Mouse (Mus musculus): ENCODE measurements at regions not wholly inside any gene's neighbourhood (a gene's known extent, or its start where the extent isn't known, plus 50 kb on each side); places are given as distances from the start of the nearest gene placed in this dataset.

GRCm38 (mm10) chr4:72060605-72061352 is 139.9 kb downstream of the Tle1 start:
- no peak for ATAC-seq (ENCODE audit: low TSS enrichment)

- no peak for ATAC-seq (ENCODE audit: low TSS enrichment)
Measured at GRCm38 (mm10) chr4:72049638-72050454, 150.9 kb downstream of the Tle1 start.

GRCm38 (mm10) chr4:72022152-72022551 is 178.6 kb downstream of the Tle1 start:
- no peak for ATAC-seq (ENCODE audit: low TSS enrichment)

- peak; percentile 94 for ATAC-seq (ENCODE audit: low TSS enrichment)
Measured at GRCm38 (mm10) chr4:72014221-72014850, 186.4 kb downstream of the Tle1 start.

GRCm38 (mm10) chr4:72013583-72013982 is 187.1 kb downstream of the Tle1 start:
- ATAC-seq (ENCODE audit: low TSS enrichment): peak; percentile 79

- no peak for ATAC-seq (ENCODE audit: low TSS enrichment)
Measured at GRCm38 (mm10) chr4:72010316-72010715, 190.4 kb downstream of the Tle1 start.

GRCm38 (mm10) chr4:72005926-72006325 is 194.8 kb downstream of the Tle1 start:
- no peak for ATAC-seq (ENCODE audit: low TSS enrichment)

GRCm38 (mm10) chr4:72001221-72001875 is 199.4 kb downstream of the Tle1 start:
- no peak for ATAC-seq (ENCODE audit: low TSS enrichment)

- ATAC-seq (ENCODE audit: low TSS enrichment): no peak
Measured at GRCm38 (mm10) chr4:71968701-71969100, 210.9 kb upstream of the Gm11232 start.

- peak; percentile 96 for ATAC-seq (ENCODE audit: low TSS enrichment)
Measured at GRCm38 (mm10) chr4:71953441-71953840, 195.7 kb upstream of the Gm11232 start.

- ATAC-seq (ENCODE audit: low TSS enrichment): no peak
Measured at GRCm38 (mm10) chr4:71933240-71933986, 175.6 kb upstream of the Gm11232 start.

- ATAC-seq (ENCODE audit: low TSS enrichment): no peak
Measured at GRCm38 (mm10) chr4:71932818-71933217, 175.1 kb upstream of the Gm11232 start.

- no peak for ATAC-seq (ENCODE audit: low TSS enrichment)
Measured at GRCm38 (mm10) chr4:71911551-71911950, 153.8 kb upstream of the Gm11232 start.

GRCm38 (mm10) chr4:71875651-71876050 is 117.9 kb upstream of the Gm11232 start:
- peak; percentile 97 for ATAC-seq (ENCODE audit: low TSS enrichment)

- peak; percentile 65 for ATAC-seq (ENCODE audit: low TSS enrichment)
Measured at GRCm38 (mm10) chr4:71866948-71867347, 109.2 kb upstream of the Gm11232 start.

GRCm38 (mm10) chr4:71841833-71842232 is 84.1 kb upstream of the Gm11232 start:
- ATAC-seq (ENCODE audit: low TSS enrichment): peak; percentile 75

- ATAC-seq (ENCODE audit: low TSS enrichment): 0 out of 2 replicates have a peak, but pooled peaks have one; percentile 4
Measured at GRCm38 (mm10) chr4:71840774-71841146, 83.0 kb upstream of the Gm11232 start.

- peak; percentile 48 for ATAC-seq (ENCODE audit: low TSS enrichment)
Measured at GRCm38 (mm10) chr4:71839803-71840773, 82.3 kb upstream of the Gm11232 start.

GRCm38 (mm10) chr4:71839134-71839802 is 81.5 kb upstream of the Gm11232 start:
- no peak for ATAC-seq (ENCODE audit: low TSS enrichment)

Data from frontal cortex, adult (tissue).